Mouse (Mus musculus) midbrain, embryonic 10.5 days (tissue): ENCODE measurements around the gene Flot1. TPM values are rescaled to one million over a fixed set of nuclear protein-coding genes. Genes with fewer than 3 reads are reported as not detected.
"Not testable (repeated sequence)": the region's sequence is repeated elsewhere in the genome, so short reads cannot be mapped to it uniquely, and the experiment has no call there.

Experiments
- DNase-seq: peaks from one replicate; pipeline ENCODE4 v3.0.0-alpha.2; 2017; ENCODE audit warnings: low spot score
- H3K27ac ChIP-seq: fragments of 300-500 bp; sonication (generic); replicated peaks from 2 replicates; pipeline ENCODE4 v1.5.1; 2016; ENCODE audit warnings: mild to moderate bottlenecking
- H3K27me3 ChIP-seq: fragments of 300-500 bp; sonication (generic); 2 replicates; pipeline ENCODE4 v1.6.1; 2016; ENCODE audit warnings: low read depth, mild to moderate bottlenecking; ENCODE audit not compliant: poor library complexity, severe bottlenecking
- H3K36me3 ChIP-seq: fragments of 300-500 bp; sonication (generic); 2 replicates; pipeline ENCODE4 v1.6.1; 2016; ENCODE audit warnings: mild to moderate bottlenecking, moderate library complexity
- H3K4me1 ChIP-seq: fragments of 300-500 bp; sonication (generic); 2 replicates; pipeline ENCODE4 v1.6.1; 2016
- H3K4me3 ChIP-seq: fragments of 300-500 bp; sonication (generic); 2 replicates; pipeline ENCODE4 v1.5.1; 2016; ENCODE audit warnings: mild to moderate bottlenecking, moderate library complexity
- H3K9me3 ChIP-seq: fragments of 300-500 bp; sonication (generic); replicated peaks from 2 replicates; pipeline ENCODE4 v1.6.1; 2016; ENCODE audit warnings: mild to moderate bottlenecking
- WGBS: fragments of 180-500 bp; shearing (Covaris S2); methylation state at CpG from one replicate; pipeline ENCODE4 v1.1.7; 2016; 5-methylcytosine and 5-hydroxymethylcytosine counted together
- polyA plus RNA-seq: library from polyadenylated mRNA; unstranded; fragments of >200 nt; fragmentation: Nextera tagmentation; extraction: Ambion mirVana; gene quantifications from 2 replicates; pipeline ENCODE4 v1.2.1, GENCODE M21; 2016

Flot1 gene
- polyA plus RNA-seq, 1 experiment from 2014 or later = 54.8 TPM

GRCm38 (mm10) chr17:35833239-35833751, 10.3 kb downstream of the Flot1 start:
- H3K4me1 ChIP-seq = peaks cover 38% of the 10 kb centered on the region
- no peak for DNase-seq
- 29% methylated on average over 5 of the region's 5 CpGs for WGBS
- no peaks in the 10 kb centered on the region for H3K27me3 ChIP-seq
- H3K9me3 ChIP-seq = no peaks in the 10 kb centered on the region
- H3K4me3 ChIP-seq = peak overlapping the region; percentile 16; the same call in 1 of the 2 replicates
- H3K36me3 ChIP-seq = peaks cover 75% of the 10 kb centered on the region
- H3K27ac ChIP-seq = no peak overlapping the region

GRCm38 (mm10) chr17:35833894-35834293, 10.9 kb downstream of the Flot1 start:
- Histone ChIP-seq H3K27me3 (no peaks in the 10 kb centered on the region), H3K4me3 (peak overlapping the region; percentile 80; the same call in 1 of the 2 replicates), H3K4me1 (peaks cover 43% of the 10 kb centered on the region), H3K27ac (no peak overlapping the region), H3K36me3 (peaks cover 71% of the 10 kb centered on the region), H3K9me3 (no peaks in the 10 kb centered on the region)
- DNase-seq = no peak
- 70% methylated on average over 5 of the region's 5 CpGs for WGBS

GRCm38 (mm10) chr17:35834696-35835422, 11.8 kb downstream of the Flot1 start:
- Histone ChIP-seq H3K36me3 (peaks cover 71% of the 10 kb centered on the region), H3K4me3 (peak overlapping the region; percentile 80), H3K27me3 (no peaks in the 10 kb centered on the region), H3K9me3 (no peaks in the 10 kb centered on the region), H3K27ac (peak overlapping the region; percentile 52; the same call in 1 of the 2 replicates), H3K4me1 (peaks cover 46% of the 10 kb centered on the region)
- DNase-seq = no peak
- WGBS = 82% methylated on average over 26 of the region's 26 CpGs

GRCm38 (mm10) chr17:35835424-35836140, 12.6 kb downstream of the Flot1 start:
- no peaks in the 10 kb centered on the region for H3K27me3 ChIP-seq
- H3K4me3 ChIP-seq = peak overlapping the region; percentile 80
- DNase-seq = no peak
- H3K27ac ChIP-seq = 0 out of 2 replicates have a peak overlapping the region, but pooled peaks have one; percentile 99
- 85% methylated on average over 26 of the region's 26 CpGs for WGBS
- H3K4me1 ChIP-seq = peaks cover 39% of the 10 kb centered on the region
- H3K9me3 ChIP-seq = no peaks in the 10 kb centered on the region
- H3K36me3 ChIP-seq = peaks cover 64% of the 10 kb centered on the region

- peak; percentile 76 for DNase-seq
- WGBS = 9% methylated on average over 24 of the region's 24 CpGs
- peaks cover 38% of the 10 kb centered on the region for H3K4me1 ChIP-seq
- H3K27me3 ChIP-seq = no peaks in the 10 kb centered on the region
- peaks cover 56% of the 10 kb centered on the region for H3K36me3 ChIP-seq
- H3K27ac ChIP-seq = peak overlapping the region; percentile 99
- H3K4me3 ChIP-seq = peak overlapping the region; percentile 80
- no peaks in the 10 kb centered on the region for H3K9me3 ChIP-seq
Measured at GRCm38 (mm10) chr17:35836178-35836965, 13.3 kb downstream of the Flot1 start.

- WGBS = 0% methylated on average over 25 of the region's 25 CpGs
- DNase-seq = peak; percentile 93
- H3K9me3 ChIP-seq = no peaks in the 10 kb centered on the region
- no peaks in the 10 kb centered on the region for H3K27me3 ChIP-seq
- peak overlapping the region; percentile 80 for H3K4me3 ChIP-seq
- peaks cover 39% of the 10 kb centered on the region for H3K4me1 ChIP-seq
- peak overlapping the region; percentile 99 for H3K27ac ChIP-seq
- peaks cover 50% of the 10 kb centered on the region for H3K36me3 ChIP-seq
Measured at GRCm38 (mm10) chr17:35836991-35837422, 14.0 kb downstream of the Flot1 start.

- H3K4me3 ChIP-seq = peak overlapping the region; percentile 80
- peak; percentile 70 for DNase-seq
- H3K27ac ChIP-seq = peak overlapping the region; percentile 99
- peaks cover 45% of the 10 kb centered on the region for H3K36me3 ChIP-seq
- peaks cover 44% of the 10 kb centered on the region for H3K4me1 ChIP-seq
- no peaks in the 10 kb centered on the region for H3K27me3 ChIP-seq
- H3K9me3 ChIP-seq = no peaks in the 10 kb centered on the region
- WGBS = under 1% methylated on average over 18 of the region's 18 CpGs
Measured at GRCm38 (mm10) chr17:35837487-35837886, 14.5 kb downstream of the Flot1 start.

- H3K27ac ChIP-seq = peak within 1 kb of the TSS; percentile 99
- peak; percentile 97 for DNase-seq
- 2% methylated on average over 29 of the region's 29 CpGs for WGBS
- no peaks in the 10 kb centered on the region for H3K27me3 ChIP-seq
- H3K4me3 ChIP-seq = peak within 1 kb of the TSS; percentile 80
- H3K36me3 ChIP-seq = peaks cover 39% of the 10 kb centered on the region
- no peaks in the 10 kb centered on the region for H3K9me3 ChIP-seq
- H3K4me1 ChIP-seq = peaks cover 51% of the 10 kb centered on the region
Measured at GRCm38 (mm10) chr17:35838122-35838544, 15.1 kb downstream of the Flot1 start, which contains the start of gene Tubb5. Gene Tubb5, minus strand, starts transcription at chr17:35838306.

GRCm38 (mm10) chr17:35838570-35838969, 15.5 kb downstream of the Flot1 start:
- H3K27me3 ChIP-seq = no peaks in the 10 kb centered on the region
- H3K9me3 ChIP-seq = no peaks in the 10 kb centered on the region
- WGBS = 3% methylated on average over 5 of the region's 5 CpGs
- DNase-seq = peak; percentile 46
- peak overlapping the region; percentile 99 for H3K27ac ChIP-seq
- peaks cover 52% of the 10 kb centered on the region for H3K4me1 ChIP-seq
- peak overlapping the region; percentile 80 for H3K4me3 ChIP-seq
- H3K36me3 ChIP-seq = peaks cover 36% of the 10 kb centered on the region

GRCm38 (mm10) chr17:35839002-35839401, 16.0 kb downstream of the Flot1 start:
- Histone ChIP-seq H3K27ac (peak overlapping the region; percentile 99), H3K4me1 (peaks cover 51% of the 10 kb centered on the region), H3K4me3 (peak overlapping the region; percentile 80), H3K36me3 (peaks cover 34% of the 10 kb centered on the region)
- DNase-seq, H3K9me3 ChIP-seq, H3K27me3 ChIP-seq: not testable (repeated sequence)
- WGBS = 51% methylated on average over 3 of the region's 3 CpGs

GRCm38 (mm10) chr17:35840561-35840960, 17.5 kb downstream of the Flot1 start:
- peak overlapping the region; percentile 93 for H3K27ac ChIP-seq
- peaks cover 33% of the 10 kb centered on the region for H3K36me3 ChIP-seq
- DNase-seq = no peak
- peaks cover 37% of the 10 kb centered on the region for H3K4me1 ChIP-seq
- H3K9me3 ChIP-seq = no peaks in the 10 kb centered on the region
- 59% methylated on average over 14 of the region's 14 CpGs for WGBS
- H3K4me3 ChIP-seq = peak overlapping the region; percentile 70
- H3K27me3 ChIP-seq = no peaks in the 10 kb centered on the region
